Comparison of ENCODE assay signal across 10 mouse cellular contexts in the genomic region with DNA sequence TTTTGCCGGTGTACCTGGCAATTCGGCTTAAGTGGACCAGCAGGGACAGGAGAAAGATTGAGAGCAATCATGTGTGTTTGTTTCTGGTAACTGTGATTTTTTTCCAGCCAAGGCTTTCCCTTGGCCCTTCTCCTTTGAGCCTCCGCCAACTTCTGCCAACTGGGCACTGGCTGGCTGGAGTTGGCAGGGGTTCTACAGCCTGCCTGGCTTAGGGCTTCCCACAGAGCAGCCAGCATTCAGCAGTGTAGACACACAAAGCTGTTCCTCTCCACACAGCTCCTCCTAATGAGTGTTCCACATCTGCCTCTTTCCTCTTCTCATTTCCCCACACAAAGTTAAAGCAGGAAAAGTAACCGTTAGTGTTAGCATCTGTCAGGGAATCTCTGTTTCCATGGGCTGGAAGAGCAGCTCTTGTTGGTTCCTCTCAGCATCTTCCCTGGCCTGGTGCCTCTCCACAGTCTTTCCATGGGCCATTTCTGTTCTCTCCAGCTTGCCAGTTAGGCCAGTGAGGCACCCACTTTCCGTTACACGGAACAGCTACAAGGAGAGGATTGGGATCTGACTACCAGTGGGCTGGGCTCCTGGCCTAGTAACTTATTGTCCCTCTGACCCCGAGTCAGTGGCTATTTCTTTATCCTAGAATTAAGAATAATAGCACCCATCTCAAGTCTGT.
DNase-seq lines count a peak whose midpoint lies in the region; ATAC-seq and TF ChIP-seq lines count a peak whose summit lies in the region.
"Had no signal": no experiment of that assay in that cellular context is flagged by ENCODE, and none has a peak within 500 bp of the region (broad histone marks: within the 10 kb centered on the region; RNA-seq: fewer than 3 reads in every experiment).

No protein-coding gene starts in this region.

- no peak overlapping the region for H3K4me3 ChIP-seq in olfactory bulb, adult 2 months (ENCODE audit: insufficient read depth, low read depth, low read length)
- H3K4me3 ChIP-seq: erythroblast, embryonic 14.5 days had no signal

- no peak for TF ChIP-seq POLR2A in olfactory bulb, adult 2 months (IDR thresholded peaks at IDR 0.05; ENCODE audit: insufficient read depth, low read depth, low read length)

- 0 out of 2 replicates have a peak overlapping the region, but pooled peaks have one; percentile 21 for H3K27ac ChIP-seq in olfactory bulb, adult 2 months (ENCODE audit: insufficient read depth, low read depth, low read length)
- H3K27ac ChIP-seq: liver, embryonic 14.5 days had no signal

- TF ChIP-seq CTCF in olfactory bulb, adult 2 months (IDR thresholded peaks at IDR 0.05; ENCODE audit: insufficient read depth, low read depth, low read length) = no peak

- no peak for ATAC-seq in activated CD4-positive, CD25-positive, alpha-beta regulatory T cell, adult 4 months
- ATAC-seq in megakaryocyte-erythroid progenitor cell, adult 5-6 weeks (replicated peaks; ENCODE audit: low FRiP score, low TSS enrichment, poor library complexity, severe bottlenecking) = no peak

- 52% methylated on average over 7 of the region's 7 CpGs for WGBS in olfactory bulb, adult 2 months

- peak; percentile 64 to 89 for DNase-seq in adrenal gland, adult (ENCODE audit: inconsistent age in 2 of 2, low spot score in 1 of 2)
- peak; percentile 79 for DNase-seq in adrenal gland, postnatal 14 days
- DNase-seq in frontal cortex, postnatal 14 days (ENCODE audit: low spot score in 2 of 2) = peak; percentile 41 to 58
- DNase-seq in kidney, postnatal 36 days = peak; percentile 24 to 35
- no peak for DNase-seq in thymus, postnatal 4 days

- H3K4me1 ChIP-seq in olfactory bulb, adult 2 months (ENCODE audit: control insufficient read depth, insufficient read depth, low read length) = no peaks in the 10 kb centered on the region
